Mouse (Mus musculus) small intestine, adult 2 months (tissue): ENCODE measurements around the gene Iqschfp.

Experiments used
- CTCF ChIP-seq: fragments of 200-500 bp; IDR thresholded peaks from 2 replicates; pipeline ENCODE4 v1.5.1; 2012; ENCODE audit warnings: low read depth, mild to moderate bottlenecking, control low read depth, inconsistent platforms, low read length, moderate library complexity, mixed read lengths; ENCODE audit not compliant: insufficient replicate concordance, insufficient read length; ENCODE audit errors: extremely low read depth
- POLR2A ChIP-seq: fragments of 200-500 bp; IDR thresholded peaks from 2 replicates; pipeline ENCODE4 v1.6.1; 2012; ENCODE audit warnings: low read depth, mild to moderate bottlenecking, control low read depth, inconsistent platforms, low read length, moderate library complexity

GRCm38 (mm10) chr3:68607336-68607735 is 715.3 kb downstream of the Iqschfp start:
- TF ChIP-seq CTCF, result no peak
- no peak for TF ChIP-seq POLR2A
